Comparison of ENCODE assay signal across 8 mouse cellular contexts in the genomic region with DNA sequence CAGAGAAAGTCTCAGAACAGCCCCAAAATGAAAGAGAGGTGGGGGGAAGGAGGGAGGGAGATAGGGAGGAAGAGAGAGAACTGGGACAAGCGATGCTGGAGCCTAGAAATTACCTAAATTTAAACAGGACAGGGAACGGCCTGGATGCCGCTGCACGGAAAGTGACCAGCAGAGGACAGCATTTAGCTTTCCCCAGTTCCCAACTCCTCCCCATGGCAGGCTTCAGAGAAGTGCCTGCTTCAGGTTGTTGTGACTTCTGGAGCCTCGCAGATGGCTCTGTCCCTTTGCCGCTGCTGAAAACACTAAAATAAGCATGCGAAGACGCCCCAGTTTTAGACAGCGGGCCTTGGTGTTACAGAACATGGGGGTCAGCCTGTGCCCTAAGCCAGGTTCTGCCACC. TPM values are rescaled to one million over a fixed set of nuclear protein-coding genes. Genes with fewer than 3 reads are reported as not detected.
DNase-seq lines count a peak whose midpoint lies in the region; ATAC-seq lines count a peak whose summit lies in the region.

No protein-coding gene starts in this region.

- H3K27ac ChIP-seq in forebrain, embryonic 10.5 days = no peak overlapping the region
- H3K27ac ChIP-seq in forebrain, embryonic 12.5 days = no peak overlapping the region
- H3K27ac ChIP-seq in forebrain, embryonic 13.5 days = no peak overlapping the region

- H3K4me3 ChIP-seq in forebrain, embryonic 10.5 days = no peak overlapping the region
- H3K4me3 ChIP-seq in forebrain, embryonic 12.5 days (replicated peaks) = no peak overlapping the region
- H3K4me3 ChIP-seq in forebrain, embryonic 13.5 days = no peak overlapping the region

- 0 out of 2 replicates have a peak, but pooled peaks cover 5% of the 10 kb centered on the region for H3K27me3 ChIP-seq in forebrain, embryonic 10.5 days (ENCODE audit: poor library complexity, severe bottlenecking)
- H3K27me3 ChIP-seq in forebrain, embryonic 12.5 days = peaks cover 5% of the 10 kb centered on the region; the same call in 1 of the 2 replicates
- H3K27me3 ChIP-seq in forebrain, embryonic 13.5 days = no peaks in the 10 kb centered on the region

- WGBS in forebrain, embryonic 10.5 days = 9% methylated on average over 9 of the region's 9 CpGs
- WGBS in forebrain, embryonic 12.5 days = 10% methylated on average over 9 of the region's 9 CpGs
- WGBS in forebrain, embryonic 13.5 days = 8% methylated on average over 9 of the region's 9 CpGs

- ATAC-seq in forebrain, embryonic 12.5 days (ENCODE audit: low FRiP score) = no peak
- 0 out of 2 replicates have a peak, but pooled peaks have one; percentile 53 for ATAC-seq in forebrain, embryonic 13.5 days
- peak; percentile 91 to 92 for ATAC-seq in hematopoietic stem cell, adult 5-6 weeks (replicated peaks in 1 of 2; ENCODE audit: insufficient read depth in 1 of 2, low FRiP score in 2 of 2, low TSS enrichment in 1 of 2, low read depth in 1 of 2, poor library complexity in 2 of 2, severe bottlenecking in 2 of 2)
- peak; percentile 97 for ATAC-seq in megakaryocyte progenitor cell, adult 5-6 weeks (replicated peaks; ENCODE audit: poor library complexity)

- no peaks in the 10 kb centered on the region for H3K9me3 ChIP-seq in forebrain, embryonic 10.5 days
- no peaks in the 10 kb centered on the region for H3K9me3 ChIP-seq in forebrain, embryonic 12.5 days
- no peaks in the 10 kb centered on the region for H3K9me3 ChIP-seq in forebrain, embryonic 13.5 days (replicated peaks)

- no peak overlapping the region for H3K4me2 ChIP-seq in forebrain, embryonic 12.5 days
- H3K4me2 ChIP-seq in forebrain, embryonic 13.5 days = no peak overlapping the region

- H3K36me3 ChIP-seq in forebrain, embryonic 10.5 days (replicated peaks) = no peaks in the 10 kb centered on the region
- H3K36me3 ChIP-seq in forebrain, embryonic 12.5 days (replicated peaks) = no peaks in the 10 kb centered on the region
- H3K36me3 ChIP-seq in forebrain, embryonic 13.5 days (ENCODE audit: poor library complexity, severe bottlenecking) = no peaks in the 10 kb centered on the region

- no peak overlapping the region for H3K9ac ChIP-seq in forebrain, embryonic 12.5 days
- H3K9ac ChIP-seq in forebrain, embryonic 13.5 days = no peak overlapping the region

- H3K4me1 ChIP-seq in forebrain, embryonic 10.5 days = peaks cover 4% of the 10 kb centered on the region
- H3K4me1 ChIP-seq in forebrain, embryonic 12.5 days = no peaks in the 10 kb centered on the region
- peaks cover 3% of the 10 kb centered on the region; the same call in 1 of the 2 replicates for H3K4me1 ChIP-seq in forebrain, embryonic 13.5 days

- peak; percentile 53 for DNase-seq in forebrain, embryonic 10.5 days (ENCODE audit: extremely low spot score, low spot score)
- peak; percentile 39 for DNase-seq in c-Kit-positive CD71-negative TER-119-negative erythroid progenitor cells, embryonic 14.5 days (ENCODE audit: low read depth)
- peak; percentile 56 to 58 for DNase-seq in layer of hippocampus, postnatal 36 days
- DNase-seq in right cerebral cortex, postnatal 36 days (ENCODE audit: low spot score in 2 of 2) = peak; percentile 37 to 39

RNA-seq across cellular contexts. Expression of gene Anxa11, which starts 25.5 kb away (rescaled TPM):
- polyA plus RNA-seq in forebrain, embryonic 10.5 days (2016; fragmentation: Nextera tagmentation; extraction: Ambion mirVana) = 3.5 and 4.1 TPM in 2 replicates
- polyA plus RNA-seq in forebrain, embryonic 12.5 days (2016; fragmentation: Nextera tagmentation; extraction: Ambion mirVana) = 3.2 and 4.6 TPM in 2 replicates
- 1.8 and 2.1 TPM in 2 replicates for polyA plus RNA-seq in forebrain, embryonic 13.5 days (2015; fragmentation: Nextera tagmentation; extraction: Ambion mirVana)
- total RNA-seq in hematopoietic stem cell, adult 5-6 weeks (2017) = 9.8 and 14.7 TPM in 2 replicates
- total RNA-seq in layer of hippocampus, postnatal 36 days (2021) = 10 to 100 TPM; 70.0 to 81.0 TPM
- total RNA-seq in megakaryocyte progenitor cell, adult 5-6 weeks (2015) = 36.5 and 37.1 TPM in 2 replicates
- 7.3 and 8.1 TPM in 2 replicates for total RNA-seq in megakaryocyte progenitor cell, adult 5-6 weeks (2017)

RNA-seq across cellular contexts. Expression of gene Zcchc24, which starts 47.6 kb away (rescaled TPM):
- 8.1 TPM in 2 replicates for polyA plus RNA-seq in forebrain, embryonic 10.5 days (2016; fragmentation: Nextera tagmentation; extraction: Ambion mirVana)
- 12.3 and 14.2 TPM in 2 replicates for polyA plus RNA-seq in forebrain, embryonic 12.5 days (2016; fragmentation: Nextera tagmentation; extraction: Ambion mirVana)
- 5.8 and 6.6 TPM in 2 replicates for polyA plus RNA-seq in forebrain, embryonic 13.5 days (2015; fragmentation: Nextera tagmentation; extraction: Ambion mirVana)
- total RNA-seq in hematopoietic stem cell, adult 5-6 weeks (2017) = 4.2 and 5.3 TPM in 2 replicates
- 10 to 100 TPM; 53.5 to 60.2 TPM for total RNA-seq in layer of hippocampus, postnatal 36 days (2021)
- 1.2 and 1.3 TPM in 2 replicates for total RNA-seq in megakaryocyte progenitor cell, adult 5-6 weeks (2015)
- total RNA-seq in megakaryocyte progenitor cell, adult 5-6 weeks (2017) = 0.41 and 0.92 TPM in 2 replicates
